In the genomic region with DNA sequence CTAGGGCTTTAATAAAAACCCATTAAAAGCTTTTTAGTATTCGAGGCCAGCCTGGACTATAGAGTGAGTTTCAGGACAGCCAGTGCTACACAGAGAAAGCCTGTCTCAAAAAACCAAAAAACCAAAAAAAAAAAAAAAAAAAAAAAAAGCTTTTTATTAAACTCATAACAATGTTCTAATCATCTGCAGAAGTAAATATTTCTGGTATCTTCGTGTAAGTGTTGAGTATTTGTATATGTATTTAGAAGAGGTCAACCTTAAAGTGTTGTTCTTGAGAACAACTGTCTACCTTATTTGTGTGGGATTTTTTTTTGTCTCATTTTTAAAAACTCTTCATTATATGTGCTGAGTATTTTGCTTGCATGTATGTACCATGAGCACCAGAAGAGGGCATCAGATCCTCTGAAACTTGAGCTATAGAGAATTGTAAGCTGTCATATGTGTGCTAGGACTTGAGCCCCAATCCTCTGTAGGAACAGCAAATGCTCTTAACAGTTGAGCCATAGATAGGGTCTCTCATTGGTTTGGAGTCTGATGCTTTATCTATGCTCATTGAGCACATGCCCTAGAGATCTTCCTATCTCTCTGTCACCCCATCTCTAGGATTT, we compare ENCODE assay signal across 13 mouse cellular contexts. TPM values are rescaled to one million over a fixed set of nuclear protein-coding genes. Genes with fewer than 3 reads are reported as not detected.
A peak's percentile ranks its signal among the peaks of the same experiment; 100 is the strongest.
DNase-seq lines count a peak whose midpoint lies in the region; ATAC-seq and TF ChIP-seq lines count a peak whose summit lies in the region.
"Had no signal": no experiment of that assay in that cellular context is flagged by ENCODE, and none has a peak within 500 bp of the region (broad histone marks: within the 10 kb centered on the region; RNA-seq: fewer than 3 reads in every experiment).

No protein-coding gene starts in this region.

- H3K4me1 ChIP-seq in kidney, adult 2 months (ENCODE audit: control insufficient read depth, insufficient read depth, low read length), result no peaks in the 10 kb centered on the region; the same call in 1 of the 2 replicates
- H3K4me1 ChIP-seq in kidney, embryonic 15.5 days, result no peaks in the 10 kb centered on the region
- H3K4me1 ChIP-seq: limb, embryonic 12.5 days; midbrain, embryonic 10.5 days had no signal

- H3K36me3 ChIP-seq in kidney, adult 2 months (ENCODE audit: control insufficient read depth, insufficient read depth, low read length), result no peaks in the 10 kb centered on the region
- H3K36me3 ChIP-seq in kidney, embryonic 15.5 days, result no peaks in the 10 kb centered on the region
- H3K36me3 ChIP-seq: heart, embryonic 15.5 days; limb, embryonic 12.5 days; midbrain, embryonic 10.5 days had no signal

- DNase-seq in kidney, adult 2 months, result peak; percentile 34
- peak; percentile 19 for DNase-seq in thymus, postnatal 14 days
- DNase-seq in thymus, postnatal 10 days (ENCODE audit: low spot score in 2 of 2), result no peak
- DNase-seq in induced T-regulatory cell, adult 2 months (ENCODE audit: low read depth), result peak; percentile 59
- no peak for DNase-seq in yolk sac, embryonic 10.5 days (ENCODE audit: low spot score)
- no peak for DNase-seq in spleen, postnatal 10 days (ENCODE audit: low spot score in 2 of 2)
- DNase-seq: adrenal gland, postnatal 14 days; cerebellum, adult 18-20 months had no signal

- no peak overlapping the region for H3K27ac ChIP-seq in kidney, adult 2 months (ENCODE audit: insufficient read depth, low read depth, low read length)
- H3K27ac ChIP-seq in kidney, embryonic 15.5 days, result no peak overlapping the region
- H3K27ac ChIP-seq: heart, embryonic 15.5 days; limb, embryonic 12.5 days; midbrain, embryonic 10.5 days had no signal

- no peak overlapping the region for H3K9ac ChIP-seq in kidney, embryonic 15.5 days
- H3K9ac ChIP-seq: heart, embryonic 15.5 days; limb, embryonic 12.5 days had no signal

- WGBS in kidney, adult 2 months, result 58% methylated on average over 2 of the region's 2 CpGs
- WGBS in kidney, embryonic 15.5 days, result 72% methylated on average over 2 of the region's 2 CpGs

- TF ChIP-seq CTCF in kidney, adult 2 months (conservative IDR thresholded peaks at IDR 0.05; ENCODE audit: insufficient read depth, insufficient read length, low read depth, low read length), result no peak

- 0 out of 2 replicates have a peak, but pooled peaks cover 2% of the 10 kb centered on the region for H3K27me3 ChIP-seq in kidney, adult 2 months (replicated peaks; ENCODE audit: control insufficient read depth, insufficient read depth, low read length)
- no peaks in the 10 kb centered on the region for H3K27me3 ChIP-seq in kidney, embryonic 15.5 days
- H3K27me3 ChIP-seq: heart, embryonic 15.5 days; limb, embryonic 12.5 days had no signal

- no peak for TF ChIP-seq POLR2A in kidney, adult 2 months (IDR thresholded peaks at IDR 0.05; ENCODE audit: low read depth, low read length)

- no peak overlapping the region for H3K4me2 ChIP-seq in kidney, embryonic 15.5 days
- H3K4me2 ChIP-seq: heart, embryonic 15.5 days; limb, embryonic 12.5 days had no signal

- no peaks in the 10 kb centered on the region for H3K9me3 ChIP-seq in kidney, embryonic 15.5 days (replicated peaks)
- H3K9me3 ChIP-seq: heart, embryonic 15.5 days; limb, embryonic 12.5 days; midbrain, embryonic 10.5 days had no signal

- ATAC-seq in kidney, embryonic 15.5 days (replicated peaks; ENCODE audit: low FRiP score), result no peak
- ATAC-seq: inflammation-experienced regulatory T-cells, adult 6 months had no signal

- H3K4me3 ChIP-seq in kidney, adult 2 months (ENCODE audit: insufficient read depth, low read depth, low read length), result no peak overlapping the region
- no peak overlapping the region for H3K4me3 ChIP-seq in kidney, embryonic 15.5 days (replicated peaks)
- H3K4me3 ChIP-seq: heart, embryonic 15.5 days; limb, embryonic 12.5 days; midbrain, embryonic 10.5 days had no signal

RNA-seq across cellular contexts. Expression of gene Otud7b, which starts 14.3 kb away (rescaled TPM):
- polyA plus RNA-seq in kidney, adult 2 months (2012; rRNA removed), result 10.1 and 15.0 TPM in 2 replicates
- 21.0 and 22.0 TPM in 2 replicates for polyA plus RNA-seq in kidney, embryonic 15.5 days (2015; fragmentation: Nextera tagmentation; extraction: Ambion mirVana)

RNA-seq across cellular contexts. Expression of gene Vps45, which starts 31.7 kb away (rescaled TPM):
- polyA plus RNA-seq in kidney, adult 2 months (2012; rRNA removed), result 6.7 and 7.9 TPM in 2 replicates
- 39.0 and 39.1 TPM in 2 replicates for polyA plus RNA-seq in kidney, embryonic 15.5 days (2015; fragmentation: Nextera tagmentation; extraction: Ambion mirVana)

Comparison
In these comparisons a context has a peak if more than half of its experiments do, and no peak if none do; other contexts are left out.
1. DNase-seq: peak in kidney, adult 2 months (single experiment), thymus, postnatal 14 days (single experiment) and induced T-regulatory cell, adult 2 months (single experiment); none in thymus, postnatal 10 days (0 of 2), yolk sac, embryonic 10.5 days (single experiment) and spleen, postnatal 10 days (0 of 2).